8 mouse cellular contexts compared by ENCODE assay signal in genomic region chr4:56829511-56829921, GRCm38 (mm10). TPM values are rescaled to one million over a fixed set of nuclear protein-coding genes. Genes with fewer than 3 reads are reported as not detected.
DNase-seq lines count a peak whose midpoint lies in the region; ATAC-seq and TF ChIP-seq lines count a peak whose summit lies in the region.
"Had no signal": no experiment of that assay in that cellular context is flagged by ENCODE, and none has a peak within 500 bp of the region (broad histone marks: within the 10 kb centered on the region; RNA-seq: fewer than 3 reads in every experiment).

No protein-coding gene starts in this region.

- H3K27ac ChIP-seq in neural tube, embryonic 14.5 days (ENCODE audit: low read depth, low read length), result no peak overlapping the region
- peak overlapping the region; percentile 32; the same call in 1 of the 2 replicates for H3K27ac ChIP-seq in gastrocnemius, adult 2 months
- peak overlapping the region; percentile 57 for H3K27ac ChIP-seq in kidney, embryonic 15.5 days
- 0 out of 2 replicates have a peak overlapping the region, but pooled peaks have one; percentile 11 for H3K27ac ChIP-seq in neural tube, embryonic 15.5 days (replicated peaks)
- H3K27ac ChIP-seq: neural tube, embryonic 12.5 days had no signal

- intact Hi-C loops in gastrocnemius, adult 2 months (cut with DNase I), result no loop called here

- peaks cover 18% of the 10 kb centered on the region for H3K36me3 ChIP-seq in neural tube, embryonic 14.5 days (ENCODE audit: control insufficient read depth, insufficient read depth, low read length)
- peaks cover 39% of the 10 kb centered on the region for H3K36me3 ChIP-seq in kidney, embryonic 15.5 days
- peaks cover 57% of the 10 kb centered on the region for H3K36me3 ChIP-seq in neural tube, embryonic 15.5 days

- no peak for DNase-seq in neural tube, embryonic 10.5 days (ENCODE audit: extremely low spot score, low spot score)
- peak; percentile 65 for DNase-seq in gastrocnemius, adult 2 months
- no peak for DNase-seq in MN1 (ENCODE audit: low spot score)
- DNase-seq in frontal cortex, postnatal 14 days (ENCODE audit: low spot score in 2 of 2), result no peak

- 45% methylated on average over 7 of the region's 7 CpGs for WGBS in neural tube, embryonic 14.5 days
- WGBS in kidney, embryonic 15.5 days, result 24% methylated on average over 7 of the region's 7 CpGs
- WGBS in neural tube, embryonic 15.5 days, result 43% methylated on average over 7 of the region's 7 CpGs

- TF ChIP-seq CTCF in gastrocnemius, adult 2 months (IDR thresholded peaks at IDR 0.05), result no peak

- no peaks in the 10 kb centered on the region for H3K4me1 ChIP-seq in neural tube, embryonic 14.5 days (ENCODE audit: control insufficient read depth, insufficient read depth, low read length)
- H3K4me1 ChIP-seq in kidney, embryonic 15.5 days, result peaks cover 32% of the 10 kb centered on the region
- 0 out of 2 replicates have a peak, but pooled peaks cover 5% of the 10 kb centered on the region for H3K4me1 ChIP-seq in neural tube, embryonic 15.5 days

- H3K4me3 ChIP-seq in neural tube, embryonic 14.5 days (ENCODE audit: low read depth, low read length), result no peak overlapping the region
- H3K4me3 ChIP-seq in gastrocnemius, adult 2 months, result peak overlapping the region; percentile 26
- no peak overlapping the region for H3K4me3 ChIP-seq in kidney, embryonic 15.5 days (replicated peaks)
- no peak overlapping the region for H3K4me3 ChIP-seq in neural tube, embryonic 15.5 days (replicated peaks)
- H3K4me3 ChIP-seq: neural tube, embryonic 12.5 days had no signal

- ATAC-seq in neural tube, embryonic 14.5 days (ENCODE audit: low read depth), result peak; percentile 38; the same call in 1 of the 2 replicates
- ATAC-seq in kidney, embryonic 15.5 days (replicated peaks; ENCODE audit: low FRiP score), result peak; percentile 88
- peak; percentile 45; the same call in 1 of the 2 replicates for ATAC-seq in neural tube, embryonic 15.5 days (ENCODE audit: low FRiP score)

- no peaks in the 10 kb centered on the region for H3K27me3 ChIP-seq in neural tube, embryonic 14.5 days (ENCODE audit: control insufficient read depth, insufficient read depth, low read length)
- no peaks in the 10 kb centered on the region for H3K27me3 ChIP-seq in kidney, embryonic 15.5 days
- H3K27me3 ChIP-seq in neural tube, embryonic 15.5 days (replicated peaks), result no peaks in the 10 kb centered on the region
- H3K27me3 ChIP-seq: neural tube, embryonic 12.5 days had no signal

- no peak overlapping the region for H3K9ac ChIP-seq in neural tube, embryonic 14.5 days (replicated peaks; ENCODE audit: low read depth, low read length)
- no peak overlapping the region for H3K9ac ChIP-seq in kidney, embryonic 15.5 days
- H3K9ac ChIP-seq in neural tube, embryonic 15.5 days (replicated peaks), result no peak overlapping the region
- H3K9ac ChIP-seq: neural tube, embryonic 12.5 days had no signal

- H3K9me3 ChIP-seq in neural tube, embryonic 14.5 days (ENCODE audit: control insufficient read depth, low read length), result no peaks in the 10 kb centered on the region
- H3K9me3 ChIP-seq in kidney, embryonic 15.5 days (replicated peaks), result no peaks in the 10 kb centered on the region
- no peaks in the 10 kb centered on the region for H3K9me3 ChIP-seq in neural tube, embryonic 15.5 days (replicated peaks)
- H3K9me3 ChIP-seq: neural tube, embryonic 12.5 days had no signal

- no peak overlapping the region for H3K4me2 ChIP-seq in neural tube, embryonic 14.5 days (ENCODE audit: low read depth, low read length)
- 0 out of 2 replicates have a peak overlapping the region, but pooled peaks have one; percentile 4 for H3K4me2 ChIP-seq in kidney, embryonic 15.5 days
- H3K4me2 ChIP-seq in neural tube, embryonic 15.5 days, result no peak overlapping the region
- H3K4me2 ChIP-seq: neural tube, embryonic 12.5 days had no signal

RNA-seq across cellular contexts. Expression of gene Fam206a, which starts 27.4 kb away (rescaled TPM):
- polyA plus RNA-seq in neural tube, embryonic 14.5 days (2014; fragmentation: Nextera tagmentation; extraction: Ambion mirVana), result 17.8 and 19.0 TPM in 2 replicates
- total RNA-seq in gastrocnemius, adult 2 months (2021), result 1 to 10 TPM; 1.6 to 2.0 TPM
- polyA plus RNA-seq in kidney, embryonic 15.5 days (2015; fragmentation: Nextera tagmentation; extraction: Ambion mirVana), result 19.8 and 20.4 TPM in 2 replicates
- polyA plus RNA-seq in neural tube, embryonic 15.5 days (2015; fragmentation: Nextera tagmentation; extraction: Ambion mirVana), result 13.3 and 16.5 TPM in 2 replicates

RNA-seq across cellular contexts. Expression of gene Elp1, which starts 27.4 kb away (rescaled TPM):
- 76.9 and 94.1 TPM in 2 replicates for polyA plus RNA-seq in neural tube, embryonic 14.5 days (2014; fragmentation: Nextera tagmentation; extraction: Ambion mirVana)
- 10 to 100 TPM; 21.2 to 27.4 TPM for total RNA-seq in gastrocnemius, adult 2 months (2021)
- polyA plus RNA-seq in kidney, embryonic 15.5 days (2015; fragmentation: Nextera tagmentation; extraction: Ambion mirVana), result 44.1 and 44.8 TPM in 2 replicates
- polyA plus RNA-seq in neural tube, embryonic 15.5 days (2015; fragmentation: Nextera tagmentation; extraction: Ambion mirVana), result 57.4 and 60.4 TPM in 2 replicates

RNA-seq across cellular contexts. Expression of gene Ctnnal1, which starts 35.5 kb away (rescaled TPM):
- polyA plus RNA-seq in neural tube, embryonic 14.5 days (2014; fragmentation: Nextera tagmentation; extraction: Ambion mirVana), result 14.4 and 22.8 TPM in 2 replicates
- 10 to 100 TPM in 1 of 2 experiments, 1 to 10 TPM in 1; 9.0 to 12.6 TPM for total RNA-seq in gastrocnemius, adult 2 months (2021)
- 39.5 and 41.9 TPM in 2 replicates for polyA plus RNA-seq in kidney, embryonic 15.5 days (2015; fragmentation: Nextera tagmentation; extraction: Ambion mirVana)
- polyA plus RNA-seq in neural tube, embryonic 15.5 days (2015; fragmentation: Nextera tagmentation; extraction: Ambion mirVana), result 16.0 and 17.1 TPM in 2 replicates

Comparison
In these comparisons a context has a peak if more than half of its experiments do, and no peak if none do; other contexts are left out.
1. ATAC-seq: peak in every context shown above with its lines; median percentile 88 in kidney, embryonic 15.5 days; 45 in neural tube, embryonic 15.5 days; 38 in neural tube, embryonic 14.5 days.